Mouse (Mus musculus): Measurements from ENCODE around the gene Pex5l. TPM values are rescaled to one million over a fixed set of nuclear protein-coding genes. Genes with fewer than 3 reads are reported as not detected.

The Pex5l gene
- total RNA-seq, 2 experiments from 2014 or later: 0.20 to 0.38 TPM

GRCm38 (mm10) chr3:32961494-32961893, 181.6 kb downstream of the Pex5l start:
- intact Hi-C loops (cut with DNase I): no loop called here
- DNase-seq: no peak

DNA sequence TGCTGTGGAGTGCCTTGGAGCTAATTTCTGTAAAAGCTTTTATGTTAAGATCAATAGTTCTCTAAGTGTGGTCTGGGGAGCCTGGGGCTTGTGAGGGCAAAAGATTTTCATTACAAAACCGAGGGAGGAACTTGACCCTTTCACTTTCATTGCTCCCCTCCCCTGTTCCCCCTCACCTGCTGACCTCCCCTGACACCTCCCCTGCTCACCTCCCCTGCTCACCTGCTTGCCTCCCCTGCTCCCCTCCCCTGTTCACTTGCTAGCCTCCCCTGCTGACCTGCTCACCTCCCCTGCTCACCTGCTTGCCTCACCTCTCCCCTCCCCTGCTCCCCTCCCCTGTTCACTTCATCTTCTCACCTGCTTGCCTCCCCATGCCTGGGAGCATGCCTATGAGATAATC, 191.7 kb downstream of the Pex5l start:
- intact Hi-C loops (cut with DNase I): no loop called here
- DNase-seq: no peak

GRCm38 (mm10) chr3:32947486-32947885, 195.6 kb downstream of the Pex5l start:
- no peak for DNase-seq
- intact Hi-C loops (cut with DNase I): no loop called here

DNA sequence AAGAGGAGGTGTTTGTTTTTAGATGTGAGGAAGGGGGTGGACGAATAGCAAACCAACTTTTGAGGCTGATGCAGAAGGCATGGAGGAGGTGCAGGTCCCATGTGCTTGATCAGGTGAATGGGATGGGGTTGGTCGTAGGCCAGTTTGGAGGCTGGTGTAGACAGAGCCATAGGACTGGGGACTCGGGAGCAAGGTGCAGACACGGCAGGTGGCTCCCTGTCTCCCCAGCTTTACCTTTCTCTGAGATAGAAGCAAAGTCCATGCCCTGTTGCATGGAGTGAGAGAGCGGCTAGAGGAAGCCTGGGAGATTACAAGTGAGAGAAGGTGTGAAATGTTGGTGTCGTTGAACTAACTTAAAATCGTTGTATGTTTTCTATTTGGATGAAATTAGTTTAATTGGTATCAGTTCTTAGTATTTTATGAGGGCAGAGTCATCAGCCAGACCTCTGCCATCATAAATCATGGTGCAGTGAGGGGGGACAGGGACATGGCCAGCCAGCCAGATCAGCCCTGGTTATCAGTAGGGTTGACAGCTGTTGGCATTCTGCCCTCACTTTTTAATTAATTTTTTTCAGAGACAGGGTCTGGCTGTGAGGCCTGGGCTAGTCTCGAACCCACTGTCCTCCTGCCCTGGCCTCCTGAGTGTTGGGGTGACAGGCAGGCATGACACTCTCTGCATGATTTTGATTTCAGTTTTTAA, 203.1 kb downstream of the Pex5l start:
- intact Hi-C loops (cut with DNase I): no loop called here
- peak; percentile 5 to 6 for DNase-seq

- intact Hi-C loops (cut with DNase I): no loop called here
- DNase-seq: no peak
Observed at GRCm38 (mm10) chr3:32924168-32924567, 218.9 kb downstream of the Pex5l start.

- peak in 1 of 2 experiments; percentile 9 for DNase-seq
- intact Hi-C loops (cut with DNase I): no loop called here
Observed at GRCm38 (mm10) chr3:32910071-32910551, 232.9 kb downstream of the Pex5l start.

DNA sequence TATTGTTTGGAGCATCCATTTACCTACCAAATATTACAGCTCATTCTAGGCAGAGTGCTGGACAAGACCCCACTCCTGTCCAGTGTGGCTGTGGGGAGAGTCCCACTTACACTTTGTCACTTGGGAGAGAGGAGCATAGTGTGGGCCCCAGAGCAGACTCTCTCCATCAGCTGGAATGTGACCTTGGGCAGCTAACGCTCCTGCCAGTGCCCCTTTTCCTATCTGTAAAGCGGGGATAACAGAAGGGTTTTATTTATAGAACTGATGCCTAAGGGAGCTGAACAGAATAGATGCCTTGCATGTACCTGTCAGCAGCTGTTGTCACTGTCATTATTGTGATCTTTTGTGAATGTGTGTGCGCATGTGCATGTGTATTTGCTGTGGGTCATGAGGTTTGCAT, 234.6 kb downstream of the Pex5l start:
- intact Hi-C loops (cut with DNase I): loop anchor here (5.0 kb wide), 1 partner anchor 86 kb away; no protein-coding TSS in a partner anchor
- DNase-seq: peak; percentile 22 to 44

DNA sequence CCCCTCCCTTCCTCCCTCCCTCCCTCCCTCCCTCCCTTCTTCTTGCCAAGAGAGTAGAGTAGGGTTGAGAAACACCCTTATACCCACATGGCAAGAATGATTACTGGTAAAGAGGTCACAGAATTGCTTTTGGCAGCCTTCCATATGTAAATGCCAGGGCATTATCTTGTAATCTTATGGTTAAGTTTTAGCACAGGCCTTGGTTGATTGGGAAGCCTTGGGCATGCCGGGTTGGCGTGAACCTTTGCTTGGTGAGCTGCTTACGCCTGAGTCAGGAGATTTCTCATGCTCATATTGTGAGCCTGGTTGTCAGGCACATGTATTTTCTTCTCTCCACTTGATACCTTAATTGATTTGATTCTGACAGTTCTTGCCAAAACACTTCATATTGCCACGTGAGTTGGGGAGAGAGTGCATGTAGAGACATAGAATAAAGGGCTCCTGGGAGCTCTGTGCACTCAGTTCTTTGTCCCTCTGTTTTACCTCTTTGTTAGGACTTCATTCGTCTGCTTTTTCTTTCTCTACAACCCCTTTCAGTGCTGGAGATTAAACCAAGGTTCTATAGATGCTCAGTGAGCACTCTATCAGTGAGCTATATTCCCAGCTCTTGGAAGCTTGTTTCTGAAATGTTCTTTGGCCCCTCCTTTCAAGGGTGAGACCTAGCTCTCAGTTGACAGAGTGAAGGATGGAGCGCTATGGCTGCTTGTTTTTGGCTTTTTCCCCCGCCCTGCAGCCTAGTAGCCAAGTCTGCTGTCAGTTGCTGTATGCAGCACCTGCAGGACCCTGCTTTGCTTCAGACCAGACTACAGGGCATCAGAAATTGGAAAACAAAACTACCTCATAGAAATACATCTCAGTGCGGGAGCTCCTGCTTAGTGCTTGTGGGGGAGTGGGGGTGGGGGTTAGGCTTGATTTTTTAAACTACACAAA, 236.9 kb downstream of the Pex5l start:
- intact Hi-C loops (cut with DNase I): loop anchor here (5.0 kb wide), 1 partner anchor 84 kb away; no protein-coding TSS in a partner anchor
- no peak for DNase-seq

- DNase-seq: no peak
- intact Hi-C loops (cut with DNase I): no loop called here
Observed at GRCm38 (mm10) chr3:32904599-32904998, 238.4 kb downstream of the Pex5l start.

DNA sequence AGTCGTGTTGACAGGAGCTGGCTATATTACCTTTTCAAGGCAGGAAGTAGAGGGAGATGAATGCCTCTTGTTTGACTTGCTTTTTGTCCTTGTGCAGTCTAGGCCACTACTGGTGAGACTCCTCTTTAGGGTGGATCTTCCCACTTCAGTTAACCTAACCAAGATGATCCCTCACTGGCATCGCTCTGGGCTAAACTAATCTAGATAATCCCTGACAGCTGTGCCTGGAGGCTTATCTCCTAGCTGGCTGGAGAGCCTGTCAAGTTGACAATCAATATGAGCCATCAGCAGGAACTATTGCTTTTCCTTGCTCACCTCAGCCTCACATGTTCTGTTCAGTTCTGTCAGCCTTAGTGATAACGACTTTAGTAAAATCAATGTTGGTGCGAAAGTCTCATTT, 239.6 kb downstream of the Pex5l start:
- intact Hi-C loops (cut with DNase I): no loop called here
- DNase-seq: no peak

Measured in heart, postnatal 10 days (tissue).